Mouse (Mus musculus) kidney, postnatal 0 days (tissue): Measurements from ENCODE around the gene Erp44. TPM values are rescaled to one million over a fixed set of nuclear protein-coding genes. Genes with fewer than 3 reads are reported as not detected.

Source experiments
- ATAC-seq: fragments of 200-750 bp; cut with Nextera tagmentation; replicated peaks from 2 replicates; pipeline ENCODE4 v1.8.0; 2017; ENCODE audit warnings: low read depth, moderate number of reproducible peaks, moderate TSS enrichment, moderate library complexity; ENCODE audit not compliant: low FRiP score
- DNase-seq: peaks from one replicate; pipeline ENCODE4 v3.0.0-alpha.2; 2016; ENCODE audit warnings: low spot score
- H3K27ac ChIP-seq: fragments of 300-500 bp; sonication (generic); 2 replicates; pipeline ENCODE4 v1.5.1; 2014; ENCODE audit warnings: mild to moderate bottlenecking
- H3K27me3 ChIP-seq: fragments of 300-500 bp; sonication (generic); 2 replicates; pipeline ENCODE4 v1.6.1; 2014; ENCODE audit warnings: low read length, mixed read lengths; ENCODE audit not compliant: insufficient read depth
- H3K36me3 ChIP-seq: fragments of 300-500 bp; sonication (generic); 2 replicates; pipeline ENCODE4 v1.6.1; 2014; ENCODE audit warnings: low read length, mixed read lengths; ENCODE audit not compliant: insufficient read depth
- H3K4me1 ChIP-seq: fragments of 300-500 bp; sonication (generic); replicated peaks from 2 replicates; pipeline ENCODE4 v1.6.1; 2014; ENCODE audit warnings: antibody characterized with exemption, low read length, mixed read lengths; ENCODE audit not compliant: insufficient read depth
- H3K4me2 ChIP-seq: fragments of 300-500 bp; sonication (generic); 2 replicates; pipeline ENCODE4 v1.6.1; 2014; ENCODE audit warnings: mild to moderate bottlenecking, low read length, moderate library complexity, mixed read lengths
- H3K4me3 ChIP-seq: fragments of 300-500 bp; sonication (generic); replicated peaks from 2 replicates; pipeline ENCODE4 v1.5.1; 2014; ENCODE audit warnings: low read depth, low read length
- H3K9ac ChIP-seq: fragments of 300-500 bp; sonication (generic); 2 replicates; pipeline ENCODE4 v1.6.1; 2014; ENCODE audit warnings: low read depth, low read length
- H3K9me3 ChIP-seq: fragments of 300-500 bp; sonication (generic); replicated peaks from 2 replicates; pipeline ENCODE4 v1.6.1; 2016; ENCODE audit warnings: low read length, inconsistent platforms, mixed read lengths
- CTCF ChIP-seq: IDR thresholded peaks from 2 replicates; pipeline ENCODE4 v1.5.1; 2016; ENCODE audit warnings: antibody characterized with exemption, low read depth, mild to moderate bottlenecking, moderate library complexity
- WGBS: fragments of 180-500 bp; shearing (Covaris S2); extraction: QIAGEN DNeasy Blood & Tissue Kit; methylation state at CpG from one replicate; pipeline ENCODE4 v1.1.7; 2014; 5-methylcytosine and 5-hydroxymethylcytosine counted together
- microRNA counts: library from miRNA; unstranded; fragments of <30 nt; microRNA quantifications from one replicate; lab custom pipeline; 2015
- microRNA-seq: library from miRNA; unstranded; fragments of <30 nt; microRNA quantifications from one replicate; pipeline ENCODE4, GENCODE M21; 2016
- polyA plus RNA-seq: library from polyadenylated mRNA; unstranded; fragments of >200 nt; fragmentation: Nextera tagmentation; extraction: Ambion mirVana; gene quantifications from 2 replicates; pipeline ENCODE4 v1.2.1, GENCODE M21; 2015

The Erp44 gene
- polyA plus RNA-seq, 1 experiment from 2014 or later = 94.3 TPM

DNA sequence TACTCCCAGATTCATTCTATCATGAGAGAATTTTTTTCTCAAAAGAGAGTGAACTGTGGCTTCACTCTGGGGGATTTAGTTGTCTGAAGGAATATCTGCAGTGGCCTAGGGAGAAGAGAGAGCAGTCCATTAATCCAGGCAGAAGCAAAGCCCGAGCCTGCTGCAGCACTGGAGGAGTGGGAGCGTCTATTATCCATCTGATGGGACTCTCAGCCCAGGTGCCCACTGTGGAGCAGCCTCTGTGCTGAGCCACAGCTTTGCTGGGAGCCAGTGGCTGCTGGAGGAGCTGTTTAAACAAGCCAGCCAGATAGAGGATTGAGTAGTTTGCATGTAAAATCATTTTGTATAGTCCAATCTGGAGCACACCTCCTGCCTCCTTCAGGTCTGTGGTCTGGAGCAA lies 98.4 kb downstream of the Erp44 start:
- no peak overlapping the region for H3K27ac ChIP-seq
- ATAC-seq (no peak), DNase-seq (no peak)
- no peak overlapping the region for H3K4me2 ChIP-seq
- no peak overlapping the region for H3K4me3 ChIP-seq
- WGBS = 29% methylated on average over 2 of the region's 2 CpGs
- H3K4me1 ChIP-seq = no peaks in the 10 kb centered on the region
- 0 out of 2 replicates have a peak, but pooled peaks cover 7% of the 10 kb centered on the region for H3K36me3 ChIP-seq
- no peak for TF ChIP-seq CTCF
- H3K9ac ChIP-seq = no peak overlapping the region
- H3K9me3 ChIP-seq = no peaks in the 10 kb centered on the region
- H3K27me3 ChIP-seq = no peaks in the 10 kb centered on the region

DNA sequence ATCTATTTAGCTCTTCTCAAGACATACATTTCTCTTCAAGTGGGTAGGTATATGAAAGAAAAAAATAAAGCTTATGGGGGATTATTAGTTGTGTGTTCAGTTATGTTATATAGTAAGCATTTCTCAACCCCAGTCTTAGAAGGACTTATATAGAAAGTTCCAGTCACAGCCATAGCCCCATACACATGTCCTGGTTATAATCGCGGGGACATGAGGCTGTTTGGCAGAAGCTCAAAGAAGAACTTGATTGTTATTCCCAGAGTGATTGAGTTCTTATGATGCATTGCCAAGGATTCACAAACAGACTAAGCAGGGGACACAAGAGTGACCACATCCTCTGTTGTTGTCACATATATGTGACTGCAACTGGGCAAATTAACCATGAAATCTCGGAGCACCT lies 103.7 kb downstream of the Erp44 start:
- no peaks in the 10 kb centered on the region for H3K27me3 ChIP-seq
- no peak overlapping the region for H3K9ac ChIP-seq
- H3K9me3 ChIP-seq = no peaks in the 10 kb centered on the region
- no peak overlapping the region for H3K4me2 ChIP-seq
- H3K36me3 ChIP-seq = no peaks in the 10 kb centered on the region
- no peaks in the 10 kb centered on the region for H3K4me1 ChIP-seq
- WGBS = 90% methylated on average over 3 of the region's 3 CpGs
- no peak overlapping the region for H3K27ac ChIP-seq
- ATAC-seq (no peak), DNase-seq (no peak)
- H3K4me3 ChIP-seq = no peak overlapping the region
- TF ChIP-seq CTCF = no peak

DNA sequence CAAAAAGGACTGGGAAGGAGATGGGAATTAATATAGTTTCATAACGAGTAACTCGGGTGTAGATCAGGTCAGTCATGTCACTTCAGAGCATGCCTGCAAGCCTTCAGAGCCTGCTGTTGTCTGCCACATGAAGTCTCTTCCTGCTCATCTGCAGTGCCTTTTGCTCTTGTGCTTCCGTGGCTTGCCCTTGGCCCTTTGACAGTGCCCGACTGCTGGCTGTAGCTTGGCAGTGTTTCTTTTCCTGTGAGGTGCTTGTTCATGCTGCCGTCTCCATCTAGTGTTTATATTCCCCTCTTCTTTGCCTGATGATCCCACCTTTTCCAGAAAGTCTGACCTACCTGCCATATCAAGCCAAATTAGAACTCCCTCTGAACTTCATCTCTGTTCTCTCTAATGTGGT lies 115.5 kb downstream of the Erp44 start:
- DNase-seq (no peak), ATAC-seq (no peak)
- H3K4me1 ChIP-seq = no peaks in the 10 kb centered on the region
- TF ChIP-seq CTCF = no peak
- H3K4me3 ChIP-seq = no peak overlapping the region
- H3K27me3 ChIP-seq = no peaks in the 10 kb centered on the region
- WGBS = 82% methylated on average over 5 of the region's 5 CpGs
- H3K9me3 ChIP-seq = no peaks in the 10 kb centered on the region
- H3K36me3 ChIP-seq = peaks cover 8% of the 10 kb centered on the region; the same call in 1 of the 2 replicates
- H3K27ac ChIP-seq = no peak overlapping the region
- H3K9ac ChIP-seq = no peak overlapping the region
- no peak overlapping the region for H3K4me2 ChIP-seq

DNA sequence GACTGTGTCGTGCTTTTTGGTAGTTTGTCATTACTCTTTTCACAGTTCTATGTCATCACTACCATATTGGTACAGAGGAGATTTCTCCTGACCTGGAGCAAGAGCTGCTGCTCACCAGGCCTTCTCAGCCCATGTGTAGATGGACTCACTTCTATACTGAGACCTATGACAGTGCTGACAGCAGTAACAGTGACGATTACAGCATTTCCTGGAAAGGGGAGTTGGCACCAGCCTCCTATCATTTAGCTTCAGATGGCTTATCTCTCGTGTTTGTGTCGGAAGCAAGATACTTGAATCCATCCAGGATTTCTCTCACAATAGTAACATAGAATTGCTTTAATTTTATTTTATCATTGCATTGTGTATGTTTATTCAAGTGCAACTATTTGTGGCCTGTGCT lies 119.0 kb downstream of the Erp44 start:
- Histone ChIP-seq H3K27me3 (no peaks in the 10 kb centered on the region), H3K4me1 (no peaks in the 10 kb centered on the region), H3K4me2 (no peak overlapping the region), H3K9me3 (no peaks in the 10 kb centered on the region), H3K27ac (no peak overlapping the region), H3K9ac (no peak overlapping the region), H3K36me3 (0 out of 2 replicates have a peak, but pooled peaks cover 5% of the 10 kb centered on the region), H3K4me3 (no peak overlapping the region)
- ATAC-seq (no peak), DNase-seq (no peak)
- WGBS = 82% methylated on average over 4 of the region's 4 CpGs
- no peak for TF ChIP-seq CTCF

DNA sequence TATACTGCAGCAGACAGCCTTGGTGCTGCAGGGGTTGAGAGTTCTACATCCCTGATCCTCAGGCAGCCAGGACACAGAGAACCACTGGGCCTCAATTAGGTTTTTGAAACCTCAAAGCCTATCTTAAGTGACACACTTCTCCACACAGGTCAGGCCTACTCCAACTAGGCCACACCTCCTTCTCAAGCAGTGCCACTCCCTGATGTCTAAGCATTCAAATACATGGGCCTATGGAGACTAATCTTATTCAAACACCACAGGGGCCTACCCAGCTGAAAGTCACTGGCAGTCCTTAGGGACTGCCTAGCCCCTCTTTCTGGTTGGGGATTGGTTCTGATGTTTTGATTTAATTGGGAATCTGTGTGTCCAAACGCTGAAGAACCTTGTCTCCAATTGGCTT lies 123.5 kb downstream of the Erp44 start:
- 78% methylated on average over 1 of the region's 1 CpGs for WGBS
- Histone ChIP-seq H3K4me1 (no peaks in the 10 kb centered on the region), H3K9ac (no peak overlapping the region), H3K9me3 (no peaks in the 10 kb centered on the region), H3K4me2 (no peak overlapping the region), H3K27ac (no peak overlapping the region), H3K4me3 (no peak overlapping the region), H3K27me3 (no peaks in the 10 kb centered on the region), H3K36me3 (0 out of 2 replicates have a peak, but pooled peaks cover 5% of the 10 kb centered on the region)
- no peak for DNase-seq
- no peak for TF ChIP-seq CTCF
- ATAC-seq = no peak

DNA sequence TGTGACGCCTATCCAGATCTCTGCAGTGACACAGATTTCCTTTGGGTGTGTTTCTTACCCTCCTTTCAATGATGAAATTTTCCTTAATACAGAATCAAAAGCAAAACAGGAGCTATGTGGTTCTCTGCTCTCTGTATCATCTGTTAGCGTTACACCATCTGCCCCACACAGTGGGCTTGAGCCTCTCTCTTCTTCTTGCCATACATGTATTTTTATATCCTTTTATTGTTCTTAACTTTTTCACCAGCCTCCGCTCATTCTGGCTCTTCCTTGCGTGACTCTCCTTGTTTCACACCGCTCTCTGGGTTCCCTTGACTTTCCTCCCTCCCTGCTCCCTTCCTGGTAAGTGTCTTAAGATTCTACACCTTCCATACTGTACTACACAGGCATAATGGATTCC lies 126.1 kb downstream of the Erp44 start:
- Histone ChIP-seq H3K9ac (no peak overlapping the region), H3K4me3 (no peak overlapping the region), H3K9me3 (no peaks in the 10 kb centered on the region), H3K27ac (no peak overlapping the region), H3K36me3 (no peaks in the 10 kb centered on the region), H3K4me2 (no peak overlapping the region), H3K4me1 (no peaks in the 10 kb centered on the region), H3K27me3 (no peaks in the 10 kb centered on the region)
- ATAC-seq = no peak
- WGBS = 88% methylated on average over 5 of the region's 5 CpGs
- no peak for DNase-seq
- no peak for TF ChIP-seq CTCF

DNA sequence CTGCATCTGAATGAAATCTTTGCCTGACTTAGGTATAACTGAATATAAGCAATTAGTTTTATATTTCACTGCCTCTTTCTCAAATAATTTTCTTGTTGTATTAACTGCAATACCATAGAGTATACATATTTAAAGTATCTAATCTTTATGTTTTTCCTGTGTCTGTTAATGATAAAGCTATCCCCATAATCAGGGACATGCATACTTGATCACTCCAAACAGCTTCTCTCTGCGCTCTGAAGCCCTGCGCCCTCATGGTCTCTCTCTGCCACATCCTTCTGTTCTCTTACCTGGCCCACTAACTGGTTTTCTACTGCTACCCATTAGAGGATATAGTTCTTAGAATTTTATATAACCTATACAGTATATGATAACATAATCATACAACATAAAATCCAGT lies 129.9 kb downstream of the Erp44 start:
- Histone ChIP-seq H3K27me3 (no peaks in the 10 kb centered on the region), H3K9ac (no peak overlapping the region), H3K27ac (no peak overlapping the region), H3K4me2 (no peak overlapping the region), H3K36me3 (no peaks in the 10 kb centered on the region), H3K4me3 (no peak overlapping the region), H3K9me3 (no peaks in the 10 kb centered on the region), H3K4me1 (no peaks in the 10 kb centered on the region)
- ATAC-seq (no peak), DNase-seq (no peak)
- WGBS = 95% methylated on average over 2 of the region's 2 CpGs
- TF ChIP-seq CTCF = no peak

MicroRNAs encoded within 50 kb of the gene (microRNA counts, 519-probe panel; counts per million panel counts)
- microRNA mmu-miR-1958 (lab: Ali Mortazavi, UCI) = 330 counts per million, percentile 68 among the panel's probes with 10 or more counts

Small RNA genes lying within 50 kb of the gene (microRNA-seq; reads per million reads assigned to microRNA genes)
- gene Mir1958 = not detected

Other genes with a start within 250 kb of the Erp44 start
- 0.04 and 0.10 TPM in 2 replicates for gene Nr4a3, start 234.4 kb downstream of the Erp44 start, polyA plus RNA-seq
- gene Stx17, start 154.6 kb downstream of the Erp44 start, polyA plus RNA-seq = 20.4 and 21.8 TPM in 2 replicates
- gene Invs, start 202 bp upstream of the Erp44 start, polyA plus RNA-seq = 4.0 and 5.4 TPM in 2 replicates
- 36.5 and 37.8 TPM in 2 replicates for gene Tex10, start 193.9 kb upstream of the Erp44 start, polyA plus RNA-seq